Mouse (Mus musculus): ENCODE data around the gene Slc39a13.
"Not testable (repeated sequence)": the region's sequence is repeated elsewhere in the genome, so short reads cannot be mapped to it uniquely, and the experiment has no call there.

Gene Slc39a13

DNA sequence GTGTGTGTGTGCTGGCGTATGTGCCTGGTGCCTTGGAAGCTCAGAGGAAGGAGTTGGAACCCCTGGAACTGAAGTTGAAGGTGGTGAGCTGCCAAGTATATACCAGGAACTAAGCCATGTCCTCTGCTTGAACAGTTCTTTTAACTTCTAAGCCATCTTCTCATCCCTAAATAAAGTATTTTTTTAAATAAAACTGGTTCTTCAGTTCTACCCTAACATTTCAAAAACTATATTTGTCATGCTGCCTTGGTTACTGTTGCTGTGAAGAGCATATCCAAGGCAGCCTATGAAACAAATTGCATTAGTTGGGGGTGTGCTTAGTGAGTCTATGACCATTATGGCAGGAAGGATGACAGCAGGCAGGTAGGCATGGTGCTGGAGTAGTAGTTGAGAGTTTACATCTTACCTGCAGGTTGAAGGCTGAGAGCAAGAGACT is 45.1 kb downstream of the Slc39a13 start:
- no peak for DNase-seq (ENCODE audit: low spot score)

GRCm38 (mm10) chr2:91023956-91024355 is 46.3 kb downstream of the Slc39a13 start:
- DNase-seq (ENCODE audit: low spot score), result no peak

GRCm38 (mm10) chr2:91023131-91023530 is 47.1 kb downstream of the Slc39a13 start:
- no peak for DNase-seq (ENCODE audit: low spot score)

- not testable (repeated sequence) for DNase-seq (ENCODE audit: low spot score)
Measured at GRCm38 (mm10) chr2:91022266-91022665, 48.0 kb downstream of the Slc39a13 start.

DNA sequence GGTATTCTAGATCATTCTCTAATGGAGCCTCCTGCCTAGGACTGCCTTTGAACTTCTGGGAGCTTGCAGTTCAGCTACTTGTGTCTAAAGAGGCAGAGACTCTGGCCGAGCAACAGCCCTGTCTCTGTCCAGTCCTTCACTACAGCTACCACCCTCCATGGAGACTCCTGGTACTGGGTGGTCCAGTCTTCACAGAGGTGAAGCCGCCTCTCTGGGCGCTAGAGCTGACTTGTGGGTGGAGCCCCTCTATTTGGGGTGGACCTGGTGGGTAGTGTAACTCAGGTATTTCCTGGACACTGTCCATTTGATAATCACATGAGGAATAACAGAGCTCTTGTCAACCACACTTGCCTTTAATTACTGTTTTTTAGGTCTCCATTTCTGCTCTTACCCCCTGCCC is 50.3 kb downstream of the Slc39a13 start:
- no peak for DNase-seq (ENCODE audit: low spot score)

DNA sequence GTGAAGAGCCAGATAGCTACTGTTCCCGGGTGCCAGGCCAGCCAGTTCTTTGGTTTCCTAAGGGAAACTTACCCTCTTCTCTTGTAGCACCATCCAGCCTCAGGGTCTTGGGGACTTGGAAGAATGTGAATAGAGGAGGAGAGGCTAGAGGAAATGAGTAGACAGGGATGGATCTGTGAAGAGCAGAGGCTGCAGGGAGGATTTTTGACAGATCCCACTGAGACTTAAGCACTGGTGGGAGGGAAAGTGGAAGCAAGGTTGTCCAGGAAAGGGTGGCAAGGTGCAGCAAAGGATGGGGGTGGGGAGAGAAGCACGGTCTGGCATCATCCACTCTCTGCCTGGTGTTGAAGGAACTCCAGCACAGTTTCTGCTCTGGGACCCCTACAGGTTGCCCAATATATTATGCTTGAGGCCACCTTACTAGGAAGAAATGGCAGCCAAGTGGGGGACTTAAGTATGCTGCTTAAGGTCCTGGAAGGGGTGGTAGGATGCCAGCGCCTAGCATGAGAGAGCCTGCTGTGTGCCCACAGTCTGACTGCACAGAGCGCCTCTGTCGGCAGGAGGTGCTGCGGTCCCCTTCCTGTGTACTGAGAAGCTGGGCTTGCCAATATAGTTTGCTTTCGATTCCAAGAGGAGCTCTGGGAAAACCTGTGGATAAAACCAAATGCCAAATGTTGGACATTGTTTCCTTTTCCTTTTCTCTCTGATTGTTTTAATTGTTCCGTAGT is 52.0 kb downstream of the Slc39a13 start:
- no peak for DNase-seq (ENCODE audit: low spot score)

GRCm38 (mm10) chr2:91015386-91015785 is 54.8 kb downstream of the Slc39a13 start:
- no peak for DNase-seq (ENCODE audit: low spot score)

GRCm38 (mm10) chr2:91013881-91014280 is 56.3 kb downstream of the Slc39a13 start:
- DNase-seq (ENCODE audit: low spot score), result no peak
